ENCODE assay signal across 7 mouse cellular contexts in genomic region chr2:152736748-152737147, GRCm38 (mm10). TPM values are rescaled to one million over a fixed set of nuclear protein-coding genes. Genes with fewer than 3 reads are reported as not detected.
DNase-seq lines count a peak whose midpoint lies in the region; ATAC-seq and TF ChIP-seq lines count a peak whose summit lies in the region.

No protein-coding gene starts in this region.

- H3K27ac ChIP-seq in thymus, adult 2 months (ENCODE audit: control insufficient read depth, insufficient read depth, low read length) = no peak overlapping the region
- peak overlapping the region; percentile 96 for H3K27ac ChIP-seq in heart, embryonic 11.5 days (ENCODE audit: low read depth, low read length)
- peak overlapping the region; percentile 66 for H3K27ac ChIP-seq in midbrain, postnatal 0 days (ENCODE audit: low read depth, low read length)

- TF ChIP-seq POLR2A in thymus, adult 2 months (IDR thresholded peaks at IDR 0.05; ENCODE audit: control insufficient read depth, extremely low read depth, insufficient read depth, low read length, poor library complexity) = no peak

- DNase-seq in thymus, adult 2 months = no peak
- no peak for DNase-seq in thymus, postnatal 14 days
- DNase-seq in c-Kit-positive CD71-positive TER-119-positive erythroid progenitor cells, embryonic 14.5 days (ENCODE audit: low spot score) = peak; percentile 58
- peak; percentile 51 to 61 for DNase-seq in kidney, postnatal 4 days
- peak; percentile 32 for DNase-seq in midbrain, postnatal 0 days (ENCODE audit: low spot score)
- no peak for DNase-seq in natural killer cell, adult 2 months (ENCODE audit: low spot score in 2 of 2)

- WGBS in thymus, adult 2 months = 4% methylated on average over 22 of the region's 22 CpGs
- under 1% methylated on average over 22 of the region's 22 CpGs for WGBS in heart, embryonic 11.5 days (ENCODE audit: insufficient replicate concordance)
- WGBS in midbrain, postnatal 0 days = 1% methylated on average over 22 of the region's 22 CpGs

- H3K9me3 ChIP-seq in heart, embryonic 11.5 days (replicated peaks; ENCODE audit: control insufficient read depth, low read length) = no peaks in the 10 kb centered on the region
- no peaks in the 10 kb centered on the region for H3K9me3 ChIP-seq in midbrain, postnatal 0 days (ENCODE audit: low read length)

- peak overlapping the region; percentile 44 for H3K4me3 ChIP-seq in thymus, adult 2 months (ENCODE audit: control insufficient read depth, insufficient read depth, low read length)
- H3K4me3 ChIP-seq in heart, embryonic 11.5 days (ENCODE audit: low read depth, low read length) = peak overlapping the region; percentile 89
- peak overlapping the region; percentile 45 for H3K4me3 ChIP-seq in midbrain, postnatal 0 days (ENCODE audit: low read depth, low read length)

- ATAC-seq in heart, embryonic 11.5 days (replicated peaks; ENCODE audit: insufficient number of reproducible peaks, low FRiP score, low TSS enrichment) = no peak
- no peak for ATAC-seq in midbrain, postnatal 0 days (ENCODE audit: low FRiP score)

- H3K27me3 ChIP-seq in thymus, adult 2 months (ENCODE audit: control insufficient read depth, insufficient read depth, low read length) = peaks cover 22% of the 10 kb centered on the region
- no peaks in the 10 kb centered on the region for H3K27me3 ChIP-seq in heart, embryonic 11.5 days (ENCODE audit: control insufficient read depth, insufficient read depth, low read length)
- no peaks in the 10 kb centered on the region for H3K27me3 ChIP-seq in midbrain, postnatal 0 days (ENCODE audit: insufficient read depth, low read length)

- TF ChIP-seq CTCF in thymus, adult 2 months (IDR thresholded peaks at IDR 0.05; ENCODE audit: borderline replicate concordance, control insufficient read depth, extremely low read depth, insufficient read depth, low read length, poor library complexity) = no peak
- TF ChIP-seq CTCF in midbrain, postnatal 0 days (IDR thresholded peaks at IDR 0.05) = no peak

- H3K4me2 ChIP-seq in heart, embryonic 11.5 days = peak overlapping the region; percentile 80
- peak overlapping the region; percentile 85 for H3K4me2 ChIP-seq in midbrain, postnatal 0 days (ENCODE audit: low read depth, low read length, poor library complexity, severe bottlenecking)

- peak overlapping the region; percentile 92 for H3K9ac ChIP-seq in heart, embryonic 11.5 days (ENCODE audit: low read depth, low read length)
- H3K9ac ChIP-seq in midbrain, postnatal 0 days (replicated peaks; ENCODE audit: low read length, poor library complexity, severe bottlenecking) = peak overlapping the region; percentile 60

- no peaks in the 10 kb centered on the region for H3K36me3 ChIP-seq in thymus, adult 2 months (ENCODE audit: control insufficient read depth, insufficient read depth, low read length)
- no peaks in the 10 kb centered on the region for H3K36me3 ChIP-seq in heart, embryonic 11.5 days (ENCODE audit: control insufficient read depth, insufficient read depth, low read length)
- H3K36me3 ChIP-seq in midbrain, postnatal 0 days (ENCODE audit: insufficient read depth, low read length) = no peaks in the 10 kb centered on the region

- H3K4me1 ChIP-seq in thymus, adult 2 months (replicated peaks; ENCODE audit: control insufficient read depth, insufficient read depth, low read length) = peaks cover 28% of the 10 kb centered on the region
- peaks cover 42% of the 10 kb centered on the region for H3K4me1 ChIP-seq in heart, embryonic 11.5 days (ENCODE audit: control insufficient read depth, insufficient read depth, low read length)
- H3K4me1 ChIP-seq in midbrain, postnatal 0 days (ENCODE audit: insufficient read depth, low read length) = peaks cover 3% of the 10 kb centered on the region; the same call in 1 of the 2 replicates

RNA-seq across cellular contexts. Expression of gene Id1, which starts 0.7 kb away (rescaled TPM):
- 54.6 and 66.4 TPM in 2 replicates for polyA plus RNA-seq in thymus, adult 2 months (2012; rRNA removed)
- 95.3 and 98.1 TPM in 2 replicates for polyA plus RNA-seq in heart, embryonic 11.5 days (2014; fragmentation: Nextera tagmentation; extraction: Ambion mirVana)
- 69.6 and 71.7 TPM in 2 replicates for total RNA-seq in midbrain, postnatal 0 days (2014; rRNA removed)
- polyA plus RNA-seq in midbrain, postnatal 0 days (2015; fragmentation: Nextera tagmentation; extraction: Ambion mirVana) = 52.6 and 58.3 TPM in 2 replicates

RNA-seq across cellular contexts. Expression of gene Cox4i2, which starts 17.2 kb away (rescaled TPM):
- 1.6 and 1.9 TPM in 2 replicates for polyA plus RNA-seq in thymus, adult 2 months (2012; rRNA removed)
- 22.4 and 22.5 TPM in 2 replicates for polyA plus RNA-seq in heart, embryonic 11.5 days (2014; fragmentation: Nextera tagmentation; extraction: Ambion mirVana)
- total RNA-seq in midbrain, postnatal 0 days (2014; rRNA removed) = 2.0 and 6.8 TPM in 2 replicates
- 3.3 and 4.5 TPM in 2 replicates for polyA plus RNA-seq in midbrain, postnatal 0 days (2015; fragmentation: Nextera tagmentation; extraction: Ambion mirVana)

RNA-seq across cellular contexts. Expression of gene Mcts2, which starts 49.9 kb away (rescaled TPM):
- polyA plus RNA-seq in thymus, adult 2 months (2012; rRNA removed) = 4.2 and 4.4 TPM in 2 replicates
- 22.2 and 29.2 TPM in 2 replicates for polyA plus RNA-seq in heart, embryonic 11.5 days (2014; fragmentation: Nextera tagmentation; extraction: Ambion mirVana)
- total RNA-seq in midbrain, postnatal 0 days (2014; rRNA removed) = 14.5 and 21.8 TPM in 2 replicates
- polyA plus RNA-seq in midbrain, postnatal 0 days (2015; fragmentation: Nextera tagmentation; extraction: Ambion mirVana) = 28.0 and 28.1 TPM in 2 replicates

Comparison
In these comparisons a context has a peak if more than half of its experiments do, and no peak if none do; other contexts are left out.
1. DNase-seq: peak in c-Kit-positive CD71-positive TER-119-positive erythroid progenitor cells, embryonic 14.5 days (single experiment), kidney, postnatal 4 days (2 of 2) and midbrain, postnatal 0 days (single experiment); none in thymus, adult 2 months (single experiment), thymus, postnatal 14 days (single experiment) and natural killer cell, adult 2 months (0 of 2).
2. Peak in every context shown above with its lines, with median percentiles within 50 percentile points of each other: H3K4me3 ChIP-seq.